Mouse (Mus musculus): ENCODE measurements around the gene Trpc2. TPM values are rescaled to one million over a fixed set of nuclear protein-coding genes. Genes with fewer than 3 reads are reported as not detected.

Gene Trpc2
- total and polyA plus RNA-seq, 2 experiments from 2014 or later = not detected

- no peak within 1 kb of the TSS for H3K27ac ChIP-seq (ENCODE audit: low read depth, low read length)
- peaks cover 26% of the 10 kb centered on the region for H3K36me3 ChIP-seq (ENCODE audit: insufficient read depth, low read length)
- no peak within 1 kb of the TSS for H3K4me3 ChIP-seq (ENCODE audit: low read depth, low read length)
- no peak within 1 kb of the TSS for H3K4me2 ChIP-seq (ENCODE audit: low read depth, low read length, poor library complexity, severe bottlenecking)
- 36% methylated on average over 7 of the region's 7 CpGs for WGBS
- no peak for TF ChIP-seq CTCF (IDR thresholded peaks at IDR 0.05)
- H3K9me3 ChIP-seq (ENCODE audit: low read length) = no peaks in the 10 kb centered on the region
- no peak within 1 kb of the TSS for H3K9ac ChIP-seq (replicated peaks; ENCODE audit: low read length, poor library complexity, severe bottlenecking)
- H3K4me1 ChIP-seq (ENCODE audit: insufficient read depth, low read length) = no peaks in the 10 kb centered on the region
- H3K27me3 ChIP-seq (ENCODE audit: insufficient read depth, low read length) = no peaks in the 10 kb centered on the region
- DNase-seq (ENCODE audit: low spot score) (no peak), ATAC-seq (ENCODE audit: low FRiP score) (no peak)
Observed at GRCm38 (mm10) chr7:102116579-102117331, 33.8 kb downstream of the Trpc2 start, which contains the start of gene Chrna10. Chrna10 (minus strand) TSS chr7:102116828.

GRCm38 (mm10) chr7:102117382-102117781, 34.5 kb downstream of the Trpc2 start:
- DNase-seq (ENCODE audit: low spot score) = no peak
- Histone ChIP-seq H3K27ac (ENCODE audit: low read depth, low read length) (no peak overlapping the region), H3K4me3 (ENCODE audit: low read depth, low read length) (no peak overlapping the region), H3K36me3 (ENCODE audit: insufficient read depth, low read length) (peaks cover 32% of the 10 kb centered on the region), H3K9me3 (ENCODE audit: low read length) (no peaks in the 10 kb centered on the region), H3K4me2 (ENCODE audit: low read depth, low read length, poor library complexity, severe bottlenecking) (no peak overlapping the region), H3K4me1 (ENCODE audit: insufficient read depth, low read length) (no peaks in the 10 kb centered on the region), H3K27me3 (ENCODE audit: insufficient read depth, low read length) (no peaks in the 10 kb centered on the region), H3K9ac (replicated peaks; ENCODE audit: low read length, poor library complexity, severe bottlenecking) (no peak overlapping the region)
- ATAC-seq (ENCODE audit: low FRiP score) = no peak
- no peak for TF ChIP-seq CTCF (IDR thresholded peaks at IDR 0.05)
- 73% methylated on average over 6 of the region's 6 CpGs for WGBS

DNA sequence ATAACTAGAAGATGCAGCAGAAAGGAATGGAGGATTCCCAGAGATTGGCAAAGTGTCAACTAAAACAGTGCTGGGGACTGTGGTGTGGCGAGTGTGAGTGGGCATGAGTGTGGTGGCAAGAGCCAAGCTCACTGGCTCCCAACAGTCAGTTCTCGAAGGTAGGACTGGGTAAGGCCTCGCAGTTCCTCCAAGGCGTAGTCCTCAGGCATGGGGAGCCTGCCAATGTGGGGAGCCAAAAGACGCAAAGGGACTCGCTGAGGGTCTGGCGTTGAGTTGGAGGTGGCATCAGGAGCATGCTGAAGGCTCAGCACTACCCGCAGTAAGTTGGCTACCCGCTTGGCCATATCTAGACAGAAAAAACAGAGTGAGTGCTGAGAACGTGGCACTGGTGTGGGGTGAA, 37.4 kb downstream of the Trpc2 start:
- ATAC-seq (ENCODE audit: low FRiP score) = no peak

GRCm38 (mm10) chr7:102132395-102132794, 49.5 kb downstream of the Trpc2 start:
- Histone ChIP-seq H3K4me1 (ENCODE audit: insufficient read depth, low read length) (no peaks in the 10 kb centered on the region), H3K9me3 (ENCODE audit: low read length) (no peaks in the 10 kb centered on the region), H3K27me3 (ENCODE audit: insufficient read depth, low read length) (no peaks in the 10 kb centered on the region), H3K4me3 (ENCODE audit: low read depth, low read length) (no peak overlapping the region), H3K9ac (replicated peaks; ENCODE audit: low read length, poor library complexity, severe bottlenecking) (no peak overlapping the region), H3K36me3 (ENCODE audit: insufficient read depth, low read length) (peaks cover 53% of the 10 kb centered on the region), H3K4me2 (ENCODE audit: low read depth, low read length, poor library complexity, severe bottlenecking) (no peak overlapping the region), H3K27ac (ENCODE audit: low read depth, low read length) (no peak overlapping the region)
- DNase-seq (ENCODE audit: low spot score) (no peak), ATAC-seq (ENCODE audit: low FRiP score) (no peak)
- no peak for TF ChIP-seq CTCF (IDR thresholded peaks at IDR 0.05)
- WGBS = 90% methylated on average over 4 of the region's 4 CpGs

More for the DNA sequence above, 37.4 kb downstream of the Trpc2 start:
- H3K36me3 ChIP-seq (ENCODE audit: insufficient read depth, low read length) = peaks cover 61% of the 10 kb centered on the region
- H3K9ac ChIP-seq (replicated peaks; ENCODE audit: low read length, poor library complexity, severe bottlenecking) = no peak overlapping the region
- no peak for TF ChIP-seq CTCF (IDR thresholded peaks at IDR 0.05)
- WGBS = 94% methylated on average over 10 of the region's 10 CpGs
- no peak overlapping the region for H3K27ac ChIP-seq (ENCODE audit: low read depth, low read length)
- no peak overlapping the region for H3K4me2 ChIP-seq (ENCODE audit: low read depth, low read length, poor library complexity, severe bottlenecking)
- no peaks in the 10 kb centered on the region for H3K27me3 ChIP-seq (ENCODE audit: insufficient read depth, low read length)
- no peaks in the 10 kb centered on the region for H3K9me3 ChIP-seq (ENCODE audit: low read length)
- no peak for DNase-seq (ENCODE audit: low spot score)
- no peak overlapping the region for H3K4me3 ChIP-seq (ENCODE audit: low read depth, low read length)
- no peaks in the 10 kb centered on the region for H3K4me1 ChIP-seq (ENCODE audit: insufficient read depth, low read length)

- Histone ChIP-seq H3K4me3 (ENCODE audit: low read depth, low read length) (no peak overlapping the region), H3K9ac (replicated peaks; ENCODE audit: low read length, poor library complexity, severe bottlenecking) (no peak overlapping the region), H3K4me1 (ENCODE audit: insufficient read depth, low read length) (no peaks in the 10 kb centered on the region), H3K9me3 (ENCODE audit: low read length) (no peaks in the 10 kb centered on the region), H3K4me2 (ENCODE audit: low read depth, low read length, poor library complexity, severe bottlenecking) (no peak overlapping the region), H3K27me3 (ENCODE audit: insufficient read depth, low read length) (no peaks in the 10 kb centered on the region), H3K36me3 (ENCODE audit: insufficient read depth, low read length) (peaks cover 45% of the 10 kb centered on the region), H3K27ac (ENCODE audit: low read depth, low read length) (no peak overlapping the region)
- WGBS = 91% methylated on average over 1 of the region's 1 CpGs
- no peak for ATAC-seq (ENCODE audit: low FRiP score)
- peak; percentile 17 for DNase-seq (ENCODE audit: low spot score)
- peak; percentile 65 for TF ChIP-seq CTCF (IDR thresholded peaks at IDR 0.05)
Observed at GRCm38 (mm10) chr7:102137464-102137863, 54.5 kb downstream of the Trpc2 start.

GRCm38 (mm10) chr7:102137898-102138297, 55.0 kb downstream of the Trpc2 start:
- DNase-seq (ENCODE audit: low spot score) = no peak
- Histone ChIP-seq H3K27ac (ENCODE audit: low read depth, low read length) (no peak overlapping the region), H3K9ac (replicated peaks; ENCODE audit: low read length, poor library complexity, severe bottlenecking) (no peak overlapping the region), H3K4me1 (ENCODE audit: insufficient read depth, low read length) (no peaks in the 10 kb centered on the region), H3K36me3 (ENCODE audit: insufficient read depth, low read length) (peaks cover 42% of the 10 kb centered on the region), H3K27me3 (ENCODE audit: insufficient read depth, low read length) (no peaks in the 10 kb centered on the region), H3K4me2 (ENCODE audit: low read depth, low read length, poor library complexity, severe bottlenecking) (no peak overlapping the region), H3K4me3 (ENCODE audit: low read depth, low read length) (no peak overlapping the region), H3K9me3 (ENCODE audit: low read length) (no peaks in the 10 kb centered on the region)
- ATAC-seq (ENCODE audit: low FRiP score) = no peak
- no peak for TF ChIP-seq CTCF (IDR thresholded peaks at IDR 0.05)
- WGBS = 97% methylated on average over 5 of the region's 5 CpGs

Other genes with a start within 250 kb of the Trpc2 start
- 16.8 and 21.2 TPM in 2 replicates for gene Inppl1, start 244.9 kb upstream of the Trpc2 start, total RNA-seq (2014; rRNA removed)
- gene Inppl1, start 244.9 kb upstream of the Trpc2 start, polyA plus RNA-seq (2015; fragmentation: Nextera tagmentation; extraction: Ambion mirVana) = 5.7 and 8.0 TPM in 2 replicates
- gene Folr2, start 225.9 kb upstream of the Trpc2 start, total RNA-seq (2014; rRNA removed) = 2.6 and 3.4 TPM in 2 replicates
- gene Folr2, start 225.9 kb upstream of the Trpc2 start, polyA plus RNA-seq (2015; fragmentation: Nextera tagmentation; extraction: Ambion mirVana) = 2.3 and 3.5 TPM in 2 replicates
- 49.9 and 56.9 TPM in 2 replicates for gene Anapc15, start 219.4 kb upstream of the Trpc2 start, total RNA-seq (2014; rRNA removed)
- gene Anapc15, start 219.4 kb upstream of the Trpc2 start, polyA plus RNA-seq (2015; fragmentation: Nextera tagmentation; extraction: Ambion mirVana) = 62.7 and 68.3 TPM in 2 replicates
- gene Folr1, start 212.3 kb upstream of the Trpc2 start, total RNA-seq (2014; rRNA removed) = 4.9 and 11.5 TPM in 2 replicates
- 3.9 and 4.3 TPM in 2 replicates for gene Folr1, start 212.3 kb upstream of the Trpc2 start, polyA plus RNA-seq (2015; fragmentation: Nextera tagmentation; extraction: Ambion mirVana)
- gene Lamtor1, start 177.2 kb upstream of the Trpc2 start, total RNA-seq (2014; rRNA removed) = 114 and 127 TPM in 2 replicates
- 159 and 180 TPM in 2 replicates for gene Lamtor1, start 177.2 kb upstream of the Trpc2 start, polyA plus RNA-seq (2015; fragmentation: Nextera tagmentation; extraction: Ambion mirVana)
- 0.38 TPM in 1 of 2 replicates, not detected in the other for gene Tomt, start 176.8 kb upstream of the Trpc2 start, total RNA-seq (2014; rRNA removed)
- gene Tomt, start 176.8 kb upstream of the Trpc2 start, polyA plus RNA-seq (2015; fragmentation: Nextera tagmentation; extraction: Ambion mirVana) = 0.23 and 0.32 TPM in 2 replicates
- 3.7 and 6.9 TPM in 2 replicates for gene Lrrc51, start 149.2 kb upstream of the Trpc2 start, total RNA-seq (2014; rRNA removed)
- 7.0 TPM in 2 replicates for gene Lrrc51, start 149.2 kb upstream of the Trpc2 start, polyA plus RNA-seq (2015; fragmentation: Nextera tagmentation; extraction: Ambion mirVana)
- gene Numa1, start 149.0 kb upstream of the Trpc2 start, total RNA-seq (2014; rRNA removed) = 64.4 and 74.0 TPM in 2 replicates
- gene Numa1, start 149.0 kb upstream of the Trpc2 start, polyA plus RNA-seq (2015; fragmentation: Nextera tagmentation; extraction: Ambion mirVana) = 17.9 and 20.6 TPM in 2 replicates
- 7.7 and 12.9 TPM in 2 replicates for gene Il18bp, start 64.4 kb upstream of the Trpc2 start, total RNA-seq (2014; rRNA removed)
- gene Il18bp, start 64.4 kb upstream of the Trpc2 start, polyA plus RNA-seq (2015; fragmentation: Nextera tagmentation; extraction: Ambion mirVana) = 3.1 and 4.2 TPM in 2 replicates
- gene Rnf121, start 17.6 kb upstream of the Trpc2 start, total RNA-seq (2014; rRNA removed) = 31.3 and 40.7 TPM in 2 replicates
- gene Rnf121, start 17.6 kb upstream of the Trpc2 start, polyA plus RNA-seq (2015; fragmentation: Nextera tagmentation; extraction: Ambion mirVana) = 22.0 and 23.4 TPM in 2 replicates
- gene Xndc1, start 17.6 kb upstream of the Trpc2 start, total RNA-seq (2014; rRNA removed) = 17.3 and 18.0 TPM in 2 replicates
- gene Xndc1, start 17.6 kb upstream of the Trpc2 start, polyA plus RNA-seq (2015; fragmentation: Nextera tagmentation; extraction: Ambion mirVana) = 14.6 and 15.5 TPM in 2 replicates
- gene Xntrpc, start 17.4 kb upstream of the Trpc2 start, total RNA-seq (2014; rRNA removed) = 2.1 and 2.2 TPM in 2 replicates
- gene Xntrpc, start 17.4 kb upstream of the Trpc2 start, polyA plus RNA-seq (2015; fragmentation: Nextera tagmentation; extraction: Ambion mirVana) = 0.22 and 0.60 TPM in 2 replicates
- gene Art1, start 18.6 kb downstream of the Trpc2 start, total RNA-seq (2014; rRNA removed) = 0.33 TPM in 1 of 2 replicates, not detected in the other
- gene Art1, start 18.6 kb downstream of the Trpc2 start, polyA plus RNA-seq (2015; fragmentation: Nextera tagmentation; extraction: Ambion mirVana) = 0.18 and 0.22 TPM in 2 replicates
- 0.49 TPM in 1 of 2 replicates, not detected in the other for gene Art5, start 26.4 kb downstream of the Trpc2 start, total RNA-seq (2014; rRNA removed)
- 0.18 and 0.23 TPM in 2 replicates for gene Art5, start 26.4 kb downstream of the Trpc2 start, polyA plus RNA-seq (2015; fragmentation: Nextera tagmentation; extraction: Ambion mirVana)
- 0.05 TPM in 1 of 2 replicates, not detected in the other for gene Chrna10, start 33.7 kb downstream of the Trpc2 start, total RNA-seq (2014; rRNA removed)
- not detected in 2 replicates for gene Chrna10, start 33.7 kb downstream of the Trpc2 start, polyA plus RNA-seq (2015; fragmentation: Nextera tagmentation; extraction: Ambion mirVana)
- 36.3 and 39.5 TPM in 2 replicates for gene Nup98, start 127.1 kb downstream of the Trpc2 start, total RNA-seq (2014; rRNA removed)
- gene Nup98, start 127.1 kb downstream of the Trpc2 start, polyA plus RNA-seq (2015; fragmentation: Nextera tagmentation; extraction: Ambion mirVana) = 10.0 and 10.2 TPM in 2 replicates
- 56.6 TPM in 2 replicates for gene Pgap2, start 127.1 kb downstream of the Trpc2 start, total RNA-seq (2014; rRNA removed)
- 51.7 and 54.9 TPM in 2 replicates for gene Pgap2, start 127.1 kb downstream of the Trpc2 start, polyA plus RNA-seq (2015; fragmentation: Nextera tagmentation; extraction: Ambion mirVana)
- gene Rhog, start 172.9 kb downstream of the Trpc2 start, total RNA-seq (2014; rRNA removed) = 11.0 and 11.3 TPM in 2 replicates
- gene Rhog, start 172.9 kb downstream of the Trpc2 start, polyA plus RNA-seq (2015; fragmentation: Nextera tagmentation; extraction: Ambion mirVana) = 15.8 and 17.2 TPM in 2 replicates
- 26.6 and 30.7 TPM in 2 replicates for gene Stim1, start 184.7 kb downstream of the Trpc2 start, total RNA-seq (2014; rRNA removed)
- 15.4 and 17.1 TPM in 2 replicates for gene Stim1, start 184.7 kb downstream of the Trpc2 start, polyA plus RNA-seq (2015; fragmentation: Nextera tagmentation; extraction: Ambion mirVana)

All from midbrain, postnatal 0 days (tissue).